Mouse (Mus musculus) adrenal gland (tissue): ENCODE measurements around the gene Zfp334.

ENCODE experiments used
- intact Hi-C: fragments of 180-260 bp; cut with DNase I; formaldehyde crosslinking; loops from one replicate; pipeline ENCODE4 v1.15.1; 2025

The Zfp334 gene

DNA sequence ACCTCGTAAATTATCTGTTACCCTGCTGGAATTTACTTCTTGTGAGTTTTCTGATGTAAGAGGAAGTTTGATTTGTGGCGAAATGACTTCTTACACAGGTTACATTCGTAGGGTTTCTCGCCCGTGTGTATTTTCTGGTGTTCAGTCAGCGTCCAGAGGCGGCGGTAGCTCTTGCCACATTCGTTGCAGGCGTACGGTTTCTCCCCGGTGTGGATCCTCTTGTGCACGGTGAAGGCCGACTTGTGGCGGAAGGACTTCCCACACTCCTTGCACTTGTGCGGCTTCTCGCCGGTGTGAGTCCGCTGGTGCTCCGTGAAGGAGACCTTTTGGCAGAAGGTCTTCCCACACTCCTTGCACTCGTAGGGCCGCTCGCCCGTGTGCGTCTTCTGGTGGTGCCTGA is 8.0 kb downstream of the Zfp334 start:
- intact Hi-C loops = no loop called here

DNA sequence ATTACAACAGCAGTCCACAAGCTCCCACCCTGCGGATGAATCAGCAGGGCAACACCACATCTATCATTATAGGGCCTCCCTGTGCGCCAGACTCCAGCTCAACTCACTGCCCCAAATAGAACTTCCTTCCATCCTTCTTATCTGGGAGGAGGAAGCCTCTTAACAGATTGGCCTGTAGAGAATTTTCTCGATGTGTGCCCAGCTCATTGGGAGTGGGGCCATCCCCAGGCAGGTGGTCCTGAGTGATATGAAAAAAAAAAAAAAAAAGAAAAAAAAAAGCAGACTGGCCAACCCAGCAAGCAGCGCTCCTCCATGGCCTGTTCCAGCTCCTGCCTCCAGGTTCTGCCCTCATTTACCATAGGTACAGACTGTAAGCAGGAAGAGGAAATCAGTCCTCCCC is 12.1 kb downstream of the Zfp334 start:
- intact Hi-C loops = no loop called here

DNA sequence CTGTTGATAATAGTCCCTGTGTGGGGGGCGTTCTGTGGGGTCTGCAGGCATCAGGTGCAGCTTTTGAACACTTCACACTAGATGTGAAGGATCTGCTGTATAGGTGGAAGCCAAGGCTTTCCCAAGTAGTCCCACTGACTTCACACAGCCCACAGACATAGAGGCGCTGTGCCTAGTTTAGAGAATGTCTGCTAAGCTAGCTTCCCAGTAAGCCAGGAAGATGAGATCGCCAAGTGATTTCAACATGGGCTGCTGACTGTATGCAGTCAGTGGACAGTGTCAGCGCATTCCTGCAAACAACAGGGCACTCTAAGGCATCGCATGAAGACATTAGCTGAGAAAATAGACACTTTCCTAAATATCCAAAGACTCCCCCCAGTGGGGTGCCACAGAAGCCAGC is 12.6 kb downstream of the Zfp334 start:
- intact Hi-C loops = no loop called here

DNA sequence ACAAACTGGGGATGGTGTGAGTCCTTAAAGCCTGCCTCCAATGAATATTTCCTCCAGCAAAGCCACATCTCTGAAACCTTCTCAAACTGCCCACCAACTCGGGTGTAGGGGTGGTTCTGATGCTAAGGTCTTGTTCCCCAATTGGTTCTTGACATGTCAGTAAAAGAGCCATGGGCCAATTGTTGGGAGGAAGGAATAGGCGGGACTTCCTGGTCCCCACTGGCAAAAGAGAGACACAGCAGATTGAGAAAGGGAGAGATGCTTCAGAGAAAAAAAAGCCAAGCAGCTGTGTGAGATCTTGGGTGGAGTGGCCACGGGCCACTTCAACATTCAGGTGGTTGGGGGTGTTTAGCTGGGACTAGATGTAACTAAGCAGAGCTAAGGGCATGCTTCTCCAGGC is 17.0 kb downstream of the Zfp334 start:
- intact Hi-C loops = no loop called here

DNA sequence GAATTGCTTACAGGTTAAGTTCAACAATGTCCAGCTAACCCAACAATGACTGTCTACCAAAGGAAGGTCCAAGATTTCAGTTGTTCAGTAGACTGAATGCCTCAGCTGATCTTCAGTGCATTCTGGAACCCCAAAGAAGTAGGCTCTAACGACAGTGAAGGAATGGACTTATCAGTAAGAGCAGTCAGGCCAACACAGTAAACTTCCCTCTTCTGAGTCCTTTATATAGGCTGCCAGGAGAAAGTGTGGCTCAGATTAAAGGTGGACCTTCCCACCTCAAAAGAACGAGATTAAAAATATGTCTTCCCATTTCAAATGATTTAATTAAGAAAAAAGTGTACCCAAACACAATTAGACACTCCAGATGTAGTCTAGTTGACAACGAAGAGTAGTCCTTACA is 17.7 kb downstream of the Zfp334 start:
- intact Hi-C loops = no loop called here

DNA sequence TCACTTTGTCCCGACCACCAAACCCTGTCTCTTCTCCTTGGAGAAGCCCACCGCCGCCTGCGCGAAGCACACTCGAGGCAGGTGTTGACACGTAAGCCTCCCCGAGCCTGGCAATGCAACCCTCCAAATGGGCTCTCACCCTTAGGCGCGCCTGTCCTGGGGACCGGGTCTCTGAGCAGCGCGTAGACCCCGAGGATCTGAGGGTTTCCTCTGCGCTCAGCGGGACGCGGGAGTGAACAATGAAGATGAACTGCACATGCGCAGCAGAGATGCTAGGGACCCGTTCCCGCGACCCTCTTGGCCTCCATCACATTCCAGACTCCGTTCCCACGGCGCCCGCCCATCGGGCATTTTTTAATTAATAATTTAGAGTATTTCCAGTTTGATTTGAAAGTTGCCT is 19.6 kb downstream of the Zfp334 start, which contains the start of gene Zfp663:
TSS of gene Zfp663 (minus strand) at position 234 of the 400 bp plus-strand sequence.
- intact Hi-C loops = no loop called here

DNA sequence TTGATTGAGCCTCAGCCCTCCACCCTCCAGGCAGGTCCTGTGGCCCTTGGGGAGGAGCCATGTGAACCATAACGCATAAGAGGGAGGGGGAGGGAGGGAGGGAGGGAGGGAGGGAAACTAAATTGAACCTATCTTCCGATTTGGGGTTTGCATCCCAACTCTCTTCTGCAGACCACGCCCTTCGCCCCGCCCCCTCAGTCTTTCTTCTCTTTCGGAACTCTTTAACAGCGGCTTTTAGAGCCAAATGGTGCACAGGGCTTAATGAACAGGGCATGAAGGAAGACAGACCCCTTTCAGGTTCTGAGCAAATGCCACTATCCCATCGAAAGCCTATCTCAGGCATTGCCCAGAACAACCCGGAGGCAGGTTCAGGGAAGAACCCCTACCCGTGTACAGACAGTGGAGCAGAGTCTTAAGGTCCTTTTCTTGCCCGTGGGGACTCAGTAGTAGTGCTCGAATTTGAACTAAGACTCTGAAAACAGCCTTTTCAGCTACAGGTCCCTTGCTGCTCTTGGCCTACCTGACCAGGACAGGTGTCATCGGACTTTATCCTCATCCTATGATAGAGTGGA is 20.1 kb downstream of the Zfp334 start:
- intact Hi-C loops = no loop called here

DNA sequence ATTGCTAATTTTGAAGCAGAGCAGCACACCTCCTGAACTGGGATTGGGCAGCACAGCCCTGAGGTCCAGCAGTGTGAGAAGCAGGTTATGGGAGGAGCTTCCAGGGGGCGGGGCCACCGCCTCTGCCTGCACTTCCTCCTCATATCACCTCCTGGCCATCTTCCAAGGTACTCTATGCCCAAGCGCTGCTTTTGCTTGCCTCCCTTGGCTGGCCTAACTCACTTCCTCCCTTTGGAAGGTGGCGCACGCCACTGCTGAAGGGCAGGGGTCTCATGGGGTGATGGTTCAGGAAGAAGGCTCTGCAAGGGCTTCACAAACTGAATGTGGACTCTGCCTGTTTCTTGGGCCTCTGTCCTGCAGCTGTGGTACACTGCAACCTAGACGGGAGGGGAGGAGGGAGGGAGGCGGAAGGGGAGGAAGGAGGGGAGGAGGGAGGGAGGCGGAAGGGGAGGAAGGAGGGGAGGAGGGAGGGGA is 21.0 kb downstream of the Zfp334 start:
- intact Hi-C loops = no loop called here

DNA sequence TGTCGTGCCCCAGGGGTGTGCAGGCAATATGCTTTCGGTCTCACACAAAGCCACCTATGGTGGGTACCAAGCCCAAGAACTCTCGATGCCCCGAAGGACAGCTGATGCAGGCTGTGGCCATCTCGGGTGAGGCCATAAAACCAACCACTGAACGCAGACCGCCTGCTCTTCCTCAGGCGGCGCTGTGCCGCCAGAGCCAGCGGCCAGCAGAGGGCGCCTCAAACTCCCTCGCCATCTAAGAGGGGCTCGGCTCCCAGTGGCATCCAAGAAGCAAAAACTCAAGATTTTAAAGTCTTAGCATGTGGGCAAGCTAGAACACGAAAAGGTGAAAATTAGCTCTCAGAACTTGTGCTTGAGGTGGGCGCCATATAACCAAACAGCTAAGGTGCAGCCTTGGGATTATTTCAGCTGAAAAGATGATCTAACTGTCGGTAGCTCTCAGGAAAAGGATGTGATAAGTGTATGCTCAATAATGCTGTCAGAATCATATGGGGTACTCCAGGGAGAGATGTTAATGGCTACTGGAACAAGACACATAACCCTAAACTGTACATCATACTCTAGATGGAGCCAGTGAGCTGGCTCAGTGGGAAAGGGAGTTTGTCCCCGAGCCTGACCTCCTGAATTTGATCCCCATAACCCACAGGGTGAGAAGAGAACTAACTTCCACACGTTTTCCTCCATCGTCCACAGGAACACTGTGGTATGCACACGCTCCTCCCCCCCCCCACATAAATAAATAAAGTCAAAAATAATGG is 23.5 kb downstream of the Zfp334 start:
- intact Hi-C loops = loop anchor here (5.0 kb wide), 1 partner anchor 123 kb away; no protein-coding TSS in a partner anchor

DNA sequence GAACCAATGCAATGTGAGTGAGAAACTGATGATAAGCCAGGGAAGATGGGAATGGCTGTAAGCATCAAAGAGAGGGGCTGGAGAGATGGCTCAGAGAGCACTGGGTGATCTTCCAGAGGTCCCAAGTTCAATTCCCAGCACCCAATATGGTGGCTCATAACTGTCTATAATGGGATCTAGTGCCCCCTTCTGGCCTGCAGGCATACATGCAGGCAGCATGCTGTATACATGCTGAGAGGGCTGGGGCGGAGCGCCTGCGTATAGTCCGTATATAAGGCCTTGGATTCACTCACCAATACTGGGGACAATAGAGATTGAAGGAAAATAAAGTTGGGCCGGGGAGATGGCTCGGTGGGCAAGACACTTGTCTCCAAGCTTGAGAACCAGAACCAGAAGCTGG is 24.8 kb downstream of the Zfp334 start:
- intact Hi-C loops = loop anchor here (5.0 kb wide), 1 partner anchor 124 kb away; no protein-coding TSS in a partner anchor

DNA sequence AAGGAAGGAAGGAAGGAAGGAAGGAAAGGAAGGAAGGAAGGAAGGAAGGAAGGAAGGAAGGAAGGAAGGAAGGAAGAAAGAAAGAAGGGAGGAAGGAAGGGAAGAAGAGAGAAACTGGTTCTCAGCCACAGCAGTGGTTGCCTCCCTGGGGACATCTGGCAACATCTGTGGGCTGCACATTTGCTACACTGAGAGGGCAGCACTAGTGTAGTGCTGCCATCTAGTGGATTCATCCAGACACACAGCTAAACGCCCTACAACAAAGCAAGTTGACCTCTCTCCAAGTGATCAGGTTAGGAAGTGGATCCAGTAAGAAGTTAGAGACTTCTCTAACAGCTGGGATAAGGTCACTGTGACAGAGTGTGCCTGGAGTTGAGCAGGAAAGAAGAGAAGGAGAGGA is 27.2 kb downstream of the Zfp334 start:
- intact Hi-C loops = loop anchor here (1.0 to 5.0 kb wide), 2 partner anchors 126 to 286 kb away; no protein-coding TSS in a partner anchor

DNA sequence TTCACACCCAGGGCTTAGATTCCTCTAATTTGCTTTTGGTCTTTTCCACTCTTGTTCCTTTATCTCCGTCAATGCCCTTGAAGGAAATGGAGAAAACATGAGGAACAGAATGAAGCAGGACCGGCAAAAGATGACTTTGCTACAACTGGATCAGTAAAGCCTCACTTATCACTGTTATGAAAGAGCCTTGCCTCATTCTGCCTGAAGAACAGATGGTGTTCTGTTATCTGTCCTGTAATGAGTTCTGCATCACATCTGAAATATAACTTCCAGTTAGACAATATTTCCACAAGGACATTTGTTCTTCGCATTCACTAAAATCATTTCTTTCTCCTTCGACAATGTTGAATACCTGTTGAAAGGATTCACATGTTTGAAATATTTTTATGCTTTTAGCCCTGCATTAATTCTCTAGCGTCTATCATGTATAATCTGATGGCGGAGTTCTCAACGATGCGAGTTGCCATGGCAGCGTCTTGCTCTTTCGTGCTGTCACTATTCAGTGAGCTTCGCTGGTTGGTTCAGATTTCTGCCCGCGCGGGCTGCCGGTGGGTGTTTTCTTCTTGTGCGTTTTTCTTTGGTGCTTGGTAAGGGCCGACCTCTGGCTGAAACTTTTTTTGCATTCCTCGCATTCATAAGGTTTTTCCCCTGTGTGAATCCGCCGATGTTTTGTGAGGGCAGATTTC is 36.1 kb downstream of the Zfp334 start:
- intact Hi-C loops = no loop called here

DNA sequence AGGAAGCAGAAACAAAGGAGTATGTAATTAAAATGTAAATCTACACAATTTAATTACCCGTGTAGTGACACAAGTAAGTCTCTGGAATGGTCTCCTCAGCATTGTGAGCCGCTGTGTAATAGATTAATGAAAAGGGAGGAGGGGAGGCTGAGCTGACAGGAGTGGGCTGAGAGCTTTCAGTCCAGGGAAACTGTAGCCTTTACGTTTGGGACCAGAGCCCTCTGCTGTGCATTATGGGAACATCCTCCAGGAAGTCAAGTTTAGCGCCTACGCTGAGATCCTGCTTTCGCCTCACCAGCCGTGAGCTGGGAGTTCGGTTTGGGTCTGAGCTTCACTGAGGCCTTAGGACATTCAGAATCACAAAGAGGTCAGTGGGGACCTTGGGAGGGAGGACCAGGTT is 38.6 kb downstream of the Zfp334 start:
- intact Hi-C loops = no loop called here

DNA sequence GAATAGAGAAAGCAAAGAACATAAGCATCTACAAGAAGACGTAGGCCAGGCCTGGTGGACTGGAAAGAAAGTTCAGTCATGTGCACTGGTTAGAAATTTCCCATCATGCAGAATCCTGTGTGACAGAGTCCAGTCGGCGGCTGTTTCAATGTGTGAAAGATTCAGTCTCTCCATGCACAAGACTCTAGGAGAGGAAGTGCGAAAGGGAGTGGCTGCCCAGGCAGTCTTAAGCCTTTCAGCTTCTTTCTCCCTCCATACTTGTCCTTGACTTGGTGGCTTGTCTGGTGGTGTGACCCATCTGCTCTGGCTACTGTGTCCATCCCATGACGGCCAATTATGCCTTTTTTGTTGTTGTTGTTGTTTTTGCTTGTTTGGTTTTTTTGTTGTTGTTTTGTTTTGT is 41.9 kb downstream of the Zfp334 start:
- intact Hi-C loops = no loop called here

DNA sequence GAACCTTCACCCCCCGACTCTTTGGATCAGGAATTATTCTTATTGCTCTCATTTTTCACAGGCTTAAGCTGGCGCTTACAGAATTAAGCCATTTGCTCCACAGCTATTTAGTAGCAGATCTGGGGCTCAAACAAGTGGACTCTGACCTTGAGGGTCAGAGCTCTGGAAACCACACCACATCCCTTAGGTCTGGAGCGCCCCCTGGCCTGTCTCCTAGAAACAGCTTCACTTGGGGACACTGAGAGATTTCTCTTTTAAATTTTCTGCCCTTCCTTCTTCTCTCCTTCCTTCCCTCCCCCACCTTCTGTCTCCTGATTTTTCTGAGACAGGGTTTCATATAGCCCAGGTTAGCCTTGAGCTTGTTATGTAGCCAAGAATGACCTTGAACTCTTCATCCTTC is 50.9 kb downstream of the Zfp334 start:
- intact Hi-C loops = loop anchor here (5.0 kb wide), 2 partner anchors 105 to 260 kb away; partner anchors contain the start of gene Cdh22

DNA sequence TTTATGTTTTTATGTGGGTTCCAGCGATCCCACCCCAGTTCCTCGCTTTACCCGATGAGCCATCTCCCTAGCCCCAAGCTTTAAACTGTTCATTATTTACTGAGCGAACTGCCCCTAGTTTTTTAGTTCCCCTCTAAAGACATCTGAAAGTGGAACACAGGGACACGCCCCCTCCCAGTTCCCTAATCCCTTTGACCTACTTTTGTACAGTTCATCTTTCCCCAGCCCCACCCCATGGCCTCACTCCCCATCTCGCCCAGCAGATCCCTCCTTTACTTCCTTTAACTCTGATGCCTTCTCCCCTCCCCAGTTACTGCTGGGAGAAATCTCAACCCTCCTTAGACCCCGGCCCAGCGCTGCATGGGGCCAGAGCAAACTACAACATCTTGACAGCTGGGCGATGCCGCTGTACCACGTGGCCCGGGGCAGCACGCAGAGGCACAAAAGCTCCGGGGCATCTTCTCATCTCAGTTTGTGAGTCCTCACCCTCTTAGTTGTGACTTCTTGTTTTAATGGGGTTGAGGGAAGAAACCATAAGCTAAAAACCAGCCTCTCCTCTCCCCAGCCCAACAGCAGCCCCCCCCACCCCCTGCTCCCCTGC is 55.3 kb downstream of the Zfp334 start:
- intact Hi-C loops = no loop called here

DNA sequence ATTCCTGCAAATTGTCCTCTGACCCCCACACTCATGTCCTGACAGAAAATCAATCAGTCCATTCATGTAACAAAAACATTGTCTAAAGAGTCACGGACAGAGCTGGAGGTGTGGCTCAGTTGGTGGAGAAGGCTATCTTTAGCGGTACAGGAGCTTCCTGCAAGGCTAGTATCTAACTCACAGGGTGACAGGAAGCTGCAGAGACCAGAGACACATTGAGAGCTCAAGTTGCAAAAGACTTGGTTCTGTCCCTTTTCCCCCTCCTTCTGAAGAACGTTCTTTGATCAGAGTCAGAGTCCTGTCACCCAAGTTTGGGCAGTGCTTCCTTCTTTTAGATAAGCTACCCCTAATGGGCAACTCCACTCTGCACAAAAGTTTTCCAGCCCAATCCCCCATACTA is 58.4 kb downstream of the Zfp334 start:
- intact Hi-C loops = loop anchor here (5.0 kb wide), 1 partner anchor 42 kb away; the partner anchor contains the start of gene Slc35c2

DNA sequence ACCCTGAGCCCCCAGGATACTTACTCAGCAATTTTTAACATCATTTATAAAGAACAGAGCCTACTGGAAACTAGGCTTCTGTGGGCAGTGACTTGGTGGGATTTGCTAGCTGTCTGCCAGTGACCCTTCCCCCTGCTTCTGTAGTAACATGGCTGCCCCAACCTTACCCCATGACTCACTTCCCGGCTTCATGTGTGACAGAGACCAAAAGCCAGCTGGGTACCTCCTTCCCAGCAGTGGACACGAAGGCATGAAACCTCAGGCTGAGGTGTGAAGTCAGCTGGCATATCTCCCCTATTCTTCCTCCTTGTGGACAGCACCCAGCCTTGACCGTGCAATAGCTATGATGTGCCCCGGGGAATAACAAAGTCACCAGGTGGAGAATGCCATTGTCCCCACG is 59.3 kb downstream of the Zfp334 start:
- intact Hi-C loops = loop anchor here (5.0 kb wide), 1 partner anchor 41 kb away; the partner anchor contains the start of gene Slc35c2

DNA sequence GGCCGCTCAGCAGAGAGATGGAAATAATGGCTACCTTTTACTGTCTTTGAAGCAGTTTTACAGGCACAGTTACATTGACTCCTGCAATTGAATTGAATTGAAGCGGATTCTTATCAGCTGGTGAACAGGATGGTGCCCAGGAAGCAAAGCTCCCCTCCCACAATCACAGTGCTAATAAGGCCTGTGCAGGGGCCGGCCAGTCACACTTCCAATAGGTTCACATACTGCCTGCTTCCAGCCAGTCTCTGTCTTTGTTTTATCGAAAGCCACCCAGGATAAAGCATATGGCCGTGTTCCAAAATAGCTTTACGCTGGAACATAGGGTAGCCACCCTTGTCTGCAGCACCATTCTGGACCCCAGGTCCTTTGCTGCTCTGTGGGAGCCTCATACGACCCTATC is 60.7 kb downstream of the Zfp334 start:
- intact Hi-C loops = loop anchor here (5.0 kb wide), 1 partner anchor 40 kb away; the partner anchor contains the start of gene Slc35c2

DNA sequence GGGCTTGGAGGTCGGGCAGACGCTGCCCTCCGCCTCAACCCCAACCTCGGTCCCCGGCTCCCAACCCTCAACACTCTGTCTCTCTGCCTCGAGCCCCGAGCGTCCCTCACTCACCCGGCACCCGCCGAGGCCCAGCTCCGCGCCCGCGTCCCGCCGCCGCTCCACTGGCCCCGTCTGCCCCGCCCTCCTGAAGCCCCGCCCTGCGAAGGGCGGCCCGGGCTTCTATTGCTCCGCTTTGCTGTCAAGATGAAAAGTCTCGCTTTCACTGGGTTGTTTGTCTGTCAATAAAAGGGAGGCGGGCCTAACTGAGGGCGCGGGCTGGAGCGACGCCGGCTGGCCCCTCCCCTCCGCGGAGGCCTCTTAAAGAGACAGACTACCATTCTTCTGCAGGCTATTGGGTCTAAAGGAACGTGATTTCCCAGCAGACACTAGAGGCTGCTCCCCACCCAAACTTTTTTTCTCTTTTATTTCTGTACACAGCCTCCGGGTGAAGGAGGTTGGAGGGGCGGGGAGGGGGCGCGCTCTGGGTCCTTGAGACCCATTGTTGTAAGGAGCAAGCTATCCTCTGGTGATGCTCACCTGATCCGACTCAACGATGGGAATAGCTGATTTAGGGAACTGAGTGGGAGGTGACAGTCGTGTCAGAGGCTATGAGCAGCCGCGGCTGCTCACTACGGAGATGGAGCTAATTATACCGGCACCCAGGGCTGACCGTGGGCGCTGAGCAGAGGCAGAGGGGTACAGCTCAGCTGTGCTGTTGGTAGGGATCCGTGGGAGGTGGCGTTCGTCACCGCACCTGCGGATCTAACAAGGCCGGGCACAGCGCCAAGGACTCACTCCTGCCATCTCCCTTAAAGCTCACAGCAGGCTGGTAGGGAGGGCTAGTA is 61.5 kb downstream of the Zfp334 start, which contains the start of gene Elmo2:
TSS of gene Elmo2 (minus strand) at position 176 of the 887 bp plus-strand sequence.
- intact Hi-C loops = loop anchor here (5.0 kb wide), 1 partner anchor 39 kb away; the partner anchor contains the start of gene Slc35c2
